Mouse (Mus musculus) lung, adult 2 months (tissue): ENCODE measurements around the gene Dhdh.

Experiments used
- CTCF ChIP-seq: fragments of 200-500 bp; IDR thresholded peaks from 2 replicates; pipeline ENCODE4 v1.5.1; 2011; ENCODE audit warnings: mild to moderate bottlenecking, low read length, control low read depth; ENCODE audit not compliant: insufficient read depth
- POLR2A ChIP-seq: fragments of 200-500 bp; IDR thresholded peaks from 2 replicates; pipeline ENCODE4 v1.6.1; 2011; ENCODE audit warnings: low read depth, mild to moderate bottlenecking, control low read depth, low read length, borderline replicate concordance; ENCODE audit errors: extremely low read depth

- TF ChIP-seq CTCF (no peak), POLR2A (peak; percentile 78; the same call in 1 of the 2 replicates)
Observed at GRCm38 (mm10) chr7:45466283-45467089, 22.1 kb downstream of the Dhdh start, which contains the start of gene Bax.
